Mouse (Mus musculus): ENCODE measurements around the gene Degs2. TPM values are rescaled to one million over a fixed set of nuclear protein-coding genes. Genes with fewer than 3 reads are reported as not detected.

The Degs2 gene
- polyA plus RNA-seq, 1 experiment from 2014 or later, result 0.72 TPM

DNA sequence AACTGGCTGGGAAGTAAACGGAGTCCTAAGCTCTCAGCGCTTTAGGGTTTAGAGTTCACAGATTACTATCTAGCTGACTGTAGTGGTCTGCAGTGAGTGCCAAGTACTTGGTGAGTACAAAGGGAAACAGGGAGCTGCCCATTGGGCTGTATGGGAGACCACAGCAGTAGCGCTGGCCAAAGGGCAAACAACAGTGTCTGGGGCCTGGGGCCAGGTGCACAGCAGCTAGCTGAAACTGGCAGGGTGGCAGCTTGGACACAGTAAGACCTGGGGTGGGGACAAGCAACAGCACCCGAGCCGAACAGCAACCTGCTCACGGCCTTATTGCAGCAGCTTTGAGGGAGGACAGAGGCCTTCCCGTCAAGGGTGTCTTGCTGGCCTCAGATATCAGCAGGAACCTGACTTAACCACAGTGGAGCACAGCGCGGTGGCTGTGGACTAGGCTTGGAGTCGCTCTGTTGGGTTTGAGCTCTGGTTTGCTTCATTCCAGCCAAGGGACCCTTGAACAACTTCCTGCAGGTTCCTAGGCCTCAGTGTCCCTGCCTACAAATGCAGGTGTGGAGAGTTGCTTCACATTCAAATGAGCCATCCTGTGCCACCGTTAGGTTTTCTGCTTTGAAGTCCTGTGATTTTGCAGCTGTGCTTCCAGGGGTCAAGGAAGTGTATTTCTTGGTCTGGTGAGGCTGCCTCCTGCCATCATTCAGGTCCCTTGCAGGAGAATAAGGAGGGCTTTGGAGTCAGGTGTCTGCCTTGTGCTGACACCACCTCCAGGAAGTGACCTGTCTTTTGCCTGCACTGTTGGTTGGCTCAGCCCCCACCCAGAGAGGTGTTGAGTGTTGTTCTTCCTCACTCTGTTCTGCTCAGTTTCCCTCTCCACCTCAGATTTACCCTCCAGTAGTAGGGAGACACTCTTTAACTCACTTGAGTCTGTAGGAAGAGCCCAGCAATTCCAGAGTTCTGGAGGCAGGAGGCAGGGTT lies 48.5 kb downstream of the Degs2 start:
- Histone ChIP-seq H3K36me3 (ENCODE audit: control insufficient read depth, insufficient read depth, low read length) (peaks cover 62% of the 10 kb centered on the region), H3K9me3 (ENCODE audit: control insufficient read depth, low read length) (no peaks in the 10 kb centered on the region)
- ATAC-seq (ENCODE audit: insufficient number of reproducible peaks, insufficient read depth, low FRiP score, low read depth), result no peak

DNA sequence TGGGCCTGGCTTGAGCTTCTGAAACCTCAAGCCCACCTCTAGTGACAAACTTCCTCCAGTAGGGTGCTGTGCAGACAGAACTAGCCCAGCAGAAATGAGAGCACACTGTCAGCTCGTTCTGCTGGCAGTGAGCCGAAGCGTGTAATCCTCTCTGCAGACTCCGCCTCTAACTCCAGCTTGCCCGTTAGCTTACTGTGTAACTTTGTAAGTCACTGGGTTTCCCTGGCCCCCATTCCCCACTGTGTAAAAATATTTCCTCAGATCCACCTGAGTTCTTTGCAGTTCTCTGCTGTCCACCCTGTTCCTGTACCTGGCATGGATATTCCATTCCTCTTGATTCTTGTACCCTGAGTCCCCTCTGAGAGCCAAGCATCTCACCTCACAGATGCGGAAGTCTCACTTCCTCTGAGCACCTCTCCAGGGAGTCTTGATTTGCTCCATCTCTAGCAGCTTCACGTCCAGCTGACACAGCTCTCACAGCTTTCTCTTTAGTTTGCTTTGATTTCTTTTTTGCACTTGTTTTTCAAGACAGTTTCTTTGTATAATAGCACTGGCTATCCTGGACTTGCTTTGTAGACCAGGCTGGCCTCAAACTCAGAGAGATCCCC lies 51.0 kb downstream of the Degs2 start:
- Histone ChIP-seq H3K27ac (replicated peaks in 1 of 2; ENCODE audit: control insufficient read depth in 1 of 2, insufficient read depth in 1 of 2, low read depth in 2 of 2, low read length in 2 of 2) (peak overlapping the region in 1 of 2 experiments; percentile 53; a peak in 2 of 4 replicates), H3K4me3 (ENCODE audit: control insufficient read depth in 1 of 2, insufficient read depth in 1 of 2, low read depth in 1 of 2, low read length in 2 of 2) (no peak overlapping the region), H3K9ac (ENCODE audit: low read length) (no peak overlapping the region), H3K27me3 (ENCODE audit: control insufficient read depth, insufficient read depth, low read length) (no peaks in the 10 kb centered on the region), H3K4me1 (ENCODE audit: control insufficient read depth in 2 of 2, insufficient read depth in 2 of 2, low read length in 2 of 2) (peaks cover 0 to 11% of the 10 kb centered on the region in 2 experiments), H3K9me3 (ENCODE audit: control insufficient read depth, low read length) (no peaks in the 10 kb centered on the region), H3K36me3 (ENCODE audit: control insufficient read depth, insufficient read depth, low read length) (peaks cover 63% of the 10 kb centered on the region), H3K4me2 (ENCODE audit: low read length) (no peak overlapping the region)
- ATAC-seq (ENCODE audit: insufficient number of reproducible peaks, insufficient read depth, low FRiP score, low read depth), result no peak
- 48% methylated on average over 7 of the region's 7 CpGs for WGBS

More for the DNA sequence above, 48.5 kb downstream of the Degs2 start:
- Histone ChIP-seq H3K27ac (replicated peaks in 1 of 2; ENCODE audit: control insufficient read depth in 1 of 2, insufficient read depth in 1 of 2, low read depth in 2 of 2, low read length in 2 of 2) (no peak overlapping the region), H3K4me3 (ENCODE audit: control insufficient read depth in 1 of 2, insufficient read depth in 1 of 2, low read depth in 1 of 2, low read length in 2 of 2) (no peak overlapping the region), H3K4me1 (ENCODE audit: control insufficient read depth in 2 of 2, insufficient read depth in 2 of 2, low read length in 2 of 2) (peaks cover 9 to 26% of the 10 kb centered on the region in 2 experiments), H3K9ac (ENCODE audit: low read length) (no peak overlapping the region; the same call in 1 of the 2 replicates), H3K4me2 (ENCODE audit: low read length) (no peak overlapping the region), H3K27me3 (ENCODE audit: control insufficient read depth, insufficient read depth, low read length) (no peaks in the 10 kb centered on the region)
- WGBS, result 70% methylated on average over 11 of the region's 11 CpGs

DNA sequence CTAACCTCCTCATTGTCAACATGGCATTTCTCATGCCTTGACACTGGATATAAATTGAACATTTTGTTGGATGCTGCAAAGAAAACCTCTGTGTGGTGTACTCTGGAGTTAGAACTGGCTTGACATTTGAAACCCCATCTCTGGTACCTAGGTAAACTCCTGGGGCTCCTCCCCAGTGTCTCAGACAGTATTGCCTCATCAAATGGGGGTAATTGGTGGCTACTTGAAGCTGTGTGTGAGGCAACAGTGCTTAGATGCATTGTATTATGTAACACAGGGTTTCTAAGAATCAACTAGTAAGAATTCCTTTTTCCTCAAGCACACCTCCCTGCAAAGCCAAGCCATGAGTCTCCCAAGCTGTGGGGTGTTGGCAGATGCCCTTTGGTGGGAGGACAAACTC lies 54.3 kb downstream of the Degs2 start:
- Histone ChIP-seq H3K27ac (replicated peaks in 1 of 2; ENCODE audit: control insufficient read depth in 1 of 2, insufficient read depth in 1 of 2, low read depth in 2 of 2, low read length in 2 of 2) (no peak overlapping the region), H3K4me1 (ENCODE audit: control insufficient read depth in 2 of 2, insufficient read depth in 2 of 2, low read length in 2 of 2) (peaks cover 0 to 11% of the 10 kb centered on the region in 2 experiments), H3K9ac (ENCODE audit: low read length) (no peak overlapping the region), H3K4me2 (ENCODE audit: low read length) (no peak overlapping the region), H3K36me3 (ENCODE audit: control insufficient read depth, insufficient read depth, low read length) (peaks cover 42% of the 10 kb centered on the region), H3K9me3 (ENCODE audit: control insufficient read depth, low read length) (no peaks in the 10 kb centered on the region), H3K4me3 (ENCODE audit: control insufficient read depth in 1 of 2, insufficient read depth in 1 of 2, low read depth in 1 of 2, low read length in 2 of 2) (no peak overlapping the region), H3K27me3 (ENCODE audit: control insufficient read depth, insufficient read depth, low read length) (no peaks in the 10 kb centered on the region)
- ATAC-seq (ENCODE audit: insufficient number of reproducible peaks, insufficient read depth, low FRiP score, low read depth), result no peak

DNA sequence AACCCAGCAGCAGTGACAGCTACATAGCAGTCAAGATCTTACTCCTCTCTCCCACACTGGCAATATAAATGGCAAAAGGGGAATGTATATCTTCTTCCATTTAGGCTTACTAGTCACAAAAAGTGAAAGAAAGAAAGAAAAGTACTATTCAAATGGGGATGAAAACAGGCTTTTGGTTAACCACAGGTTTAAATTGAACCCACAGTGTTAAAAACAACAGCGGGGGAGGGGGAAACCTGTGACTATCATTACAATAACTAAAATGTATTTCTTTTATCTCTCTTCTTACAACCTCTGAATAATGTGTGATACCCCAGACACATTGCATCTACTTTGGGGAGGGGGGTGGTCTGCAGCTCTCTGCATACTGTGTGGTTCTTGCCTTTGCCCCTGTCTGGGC lies 55.9 kb downstream of the Degs2 start:
- Histone ChIP-seq H3K9me3 (ENCODE audit: control insufficient read depth, low read length) (no peaks in the 10 kb centered on the region), H3K27me3 (ENCODE audit: control insufficient read depth, insufficient read depth, low read length) (no peaks in the 10 kb centered on the region), H3K36me3 (ENCODE audit: control insufficient read depth, insufficient read depth, low read length) (peaks cover 27% of the 10 kb centered on the region), H3K4me1 (ENCODE audit: control insufficient read depth in 2 of 2, insufficient read depth in 2 of 2, low read length in 2 of 2) (peaks cover 0 to 16% of the 10 kb centered on the region in 2 experiments), H3K4me2 (ENCODE audit: low read length) (no peak overlapping the region), H3K9ac (ENCODE audit: low read length) (no peak overlapping the region), H3K4me3 (ENCODE audit: control insufficient read depth in 1 of 2, insufficient read depth in 1 of 2, low read depth in 1 of 2, low read length in 2 of 2) (no peak overlapping the region), H3K27ac (replicated peaks in 1 of 2; ENCODE audit: control insufficient read depth in 1 of 2, insufficient read depth in 1 of 2, low read depth in 2 of 2, low read length in 2 of 2) (no peak overlapping the region)
- WGBS, result 93% methylated on average over 1 of the region's 1 CpGs
- no peak for ATAC-seq (ENCODE audit: insufficient number of reproducible peaks, insufficient read depth, low FRiP score, low read depth)

DNA sequence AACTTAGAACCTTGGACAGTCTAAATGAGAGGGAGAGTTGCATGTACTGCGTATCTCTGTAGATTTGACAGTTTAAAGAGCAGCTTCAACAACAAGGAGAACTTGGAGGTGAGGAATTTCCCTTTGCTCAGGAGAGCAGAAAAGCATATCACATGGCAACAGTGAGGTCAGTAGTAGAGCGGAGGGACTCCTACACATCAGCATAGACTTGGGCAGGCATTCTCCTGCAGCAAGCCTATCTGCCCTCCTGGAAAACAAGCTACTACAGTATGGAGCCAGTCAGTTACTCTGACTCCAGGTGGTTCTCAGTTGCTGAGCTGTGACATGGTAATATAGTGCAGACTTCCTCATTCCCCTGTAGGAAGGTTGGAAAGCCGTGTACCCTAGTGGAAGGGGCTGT lies 60.1 kb downstream of the Degs2 start:
- ATAC-seq (ENCODE audit: insufficient number of reproducible peaks, insufficient read depth, low FRiP score, low read depth), result no peak
- no peaks in the 10 kb centered on the region for H3K36me3 ChIP-seq (ENCODE audit: control insufficient read depth, insufficient read depth, low read length)
- H3K27ac ChIP-seq (replicated peaks in 1 of 2; ENCODE audit: control insufficient read depth in 1 of 2, insufficient read depth in 1 of 2, low read depth in 2 of 2, low read length in 2 of 2), result no peak overlapping the region; a peak in 1 of 4 replicates
- H3K9me3 ChIP-seq (ENCODE audit: control insufficient read depth, low read length), result no peaks in the 10 kb centered on the region
- H3K4me3 ChIP-seq (ENCODE audit: control insufficient read depth in 1 of 2, insufficient read depth in 1 of 2, low read depth in 1 of 2, low read length in 2 of 2), result no peak overlapping the region
- peaks cover 9 to 25% of the 10 kb centered on the region in 2 experiments for H3K4me1 ChIP-seq (ENCODE audit: control insufficient read depth in 2 of 2, insufficient read depth in 2 of 2, low read length in 2 of 2)
- no peak overlapping the region for H3K4me2 ChIP-seq (ENCODE audit: low read length)
- H3K27me3 ChIP-seq (ENCODE audit: control insufficient read depth, insufficient read depth, low read length), result no peaks in the 10 kb centered on the region
- no peak overlapping the region for H3K9ac ChIP-seq (ENCODE audit: low read length)
- 49% methylated on average over 3 of the region's 3 CpGs for WGBS

DNA sequence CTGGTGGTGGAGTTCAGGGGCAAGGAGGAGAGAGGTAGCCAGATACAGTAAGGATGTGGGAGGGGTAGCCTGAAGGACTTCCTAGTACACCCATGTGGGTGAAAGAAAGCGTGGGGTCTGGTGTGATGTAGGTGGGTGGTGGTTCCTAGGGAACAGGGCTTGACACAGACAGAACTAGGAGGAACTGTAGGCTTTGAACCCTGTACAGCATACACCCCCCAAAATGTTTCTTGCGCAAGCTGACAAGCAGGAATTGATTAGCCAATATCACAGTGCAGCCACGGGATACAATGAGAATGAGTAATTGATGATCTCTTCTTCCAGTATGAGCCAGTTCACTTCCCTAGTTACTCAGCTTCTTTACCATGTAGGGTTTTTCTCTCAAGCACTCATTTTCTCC lies 63.0 kb downstream of the Degs2 start:
- 97% methylated on average over 3 of the region's 3 CpGs for WGBS
- Histone ChIP-seq H3K4me2 (ENCODE audit: low read length) (no peak overlapping the region), H3K27me3 (ENCODE audit: control insufficient read depth, insufficient read depth, low read length) (no peaks in the 10 kb centered on the region), H3K4me3 (ENCODE audit: control insufficient read depth in 1 of 2, insufficient read depth in 1 of 2, low read depth in 1 of 2, low read length in 2 of 2) (no peak overlapping the region), H3K9ac (ENCODE audit: low read length) (no peak overlapping the region), H3K36me3 (ENCODE audit: control insufficient read depth, insufficient read depth, low read length) (no peaks in the 10 kb centered on the region), H3K4me1 (ENCODE audit: control insufficient read depth in 2 of 2, insufficient read depth in 2 of 2, low read length in 2 of 2) (peaks cover 11 to 28% of the 10 kb centered on the region in 2 experiments), H3K27ac (replicated peaks in 1 of 2; ENCODE audit: control insufficient read depth in 1 of 2, insufficient read depth in 1 of 2, low read depth in 2 of 2, low read length in 2 of 2) (no peak overlapping the region), H3K9me3 (ENCODE audit: control insufficient read depth, low read length) (no peaks in the 10 kb centered on the region)
- no peak for ATAC-seq (ENCODE audit: insufficient number of reproducible peaks, insufficient read depth, low FRiP score, low read depth)

DNA sequence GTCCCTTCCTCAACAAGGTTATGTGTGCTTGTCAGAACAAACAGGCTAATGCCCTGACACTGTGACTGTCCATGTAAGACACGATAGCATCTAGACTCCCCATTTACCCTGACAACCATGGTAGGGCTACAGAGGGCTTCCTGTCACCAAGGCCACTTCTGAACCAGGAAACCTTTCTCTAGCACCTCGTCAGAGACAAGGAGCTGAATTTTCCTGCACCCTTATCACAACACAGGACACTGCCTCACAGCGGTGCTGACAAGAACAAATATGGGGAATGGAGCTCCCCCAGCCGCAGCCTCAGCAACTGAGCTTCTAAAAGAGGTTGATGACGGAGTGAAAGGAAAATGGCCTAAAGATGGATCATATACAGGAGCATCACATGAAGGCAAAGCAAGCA lies 64.7 kb downstream of the Degs2 start:
- ATAC-seq (ENCODE audit: insufficient number of reproducible peaks, insufficient read depth, low FRiP score, low read depth), result peak; percentile 68; the same call in 1 of the 2 replicates

More for the DNA sequence above, 64.7 kb downstream of the Degs2 start:
- Histone ChIP-seq H3K4me2 (ENCODE audit: low read length) (peak overlapping the region; percentile 14; the same call in 1 of the 2 replicates), H3K9me3 (ENCODE audit: control insufficient read depth, low read length) (no peaks in the 10 kb centered on the region), H3K4me1 (ENCODE audit: control insufficient read depth in 2 of 2, insufficient read depth in 2 of 2, low read length in 2 of 2) (peaks cover 11 to 28% of the 10 kb centered on the region in 2 experiments), H3K27me3 (ENCODE audit: control insufficient read depth, insufficient read depth, low read length) (no peaks in the 10 kb centered on the region), H3K9ac (ENCODE audit: low read length) (no peak overlapping the region), H3K36me3 (ENCODE audit: control insufficient read depth, insufficient read depth, low read length) (no peaks in the 10 kb centered on the region), H3K4me3 (ENCODE audit: control insufficient read depth in 1 of 2, insufficient read depth in 1 of 2, low read depth in 1 of 2, low read length in 2 of 2) (no peak overlapping the region), H3K27ac (replicated peaks in 1 of 2; ENCODE audit: control insufficient read depth in 1 of 2, insufficient read depth in 1 of 2, low read depth in 2 of 2, low read length in 2 of 2) (peak overlapping the region; percentile 72 to 73)
- WGBS, result 16% methylated on average over 5 of the region's 5 CpGs
